ENCODE assay signal across 7 mouse cellular contexts in the genomic region with DNA sequence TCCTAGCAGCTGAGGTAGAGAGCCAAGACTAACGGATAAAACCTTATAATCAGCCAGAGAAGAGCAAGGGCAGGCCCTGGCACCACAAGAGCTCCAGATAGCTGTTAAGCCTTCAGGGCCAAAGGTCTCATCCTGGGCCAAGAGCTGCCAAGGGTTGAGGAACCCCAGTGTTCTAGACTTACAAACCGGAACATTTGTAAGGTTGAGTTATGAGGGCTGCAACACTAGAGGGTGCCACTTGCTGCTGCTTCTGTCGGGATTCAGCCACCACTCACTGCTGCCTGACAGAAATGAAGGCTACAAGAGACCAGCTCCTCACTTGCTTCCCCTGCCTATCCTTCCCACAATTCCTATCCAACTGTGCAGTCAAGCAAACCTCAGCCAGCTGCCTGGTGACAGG. TPM values are rescaled to one million over a fixed set of nuclear protein-coding genes. Genes with fewer than 3 reads are reported as not detected.
DNase-seq lines count a peak whose midpoint lies in the region; ATAC-seq lines count a peak whose summit lies in the region.

No protein-coding gene starts in this region.

- intact Hi-C loops in gastrocnemius, postnatal 14 days (cut with DNase I; ENCODE audit: low total_unique reads) = no loop called here

- H3K27me3 ChIP-seq in stomach, embryonic 16.5 days (ENCODE audit: control insufficient read depth, insufficient read depth, low read length) = no peaks in the 10 kb centered on the region

- H3K9ac ChIP-seq in stomach, embryonic 16.5 days (ENCODE audit: low read length) = no peak overlapping the region

- H3K27ac ChIP-seq in stomach, embryonic 16.5 days (ENCODE audit: low read length) = peak overlapping the region; percentile 56; the same call in 1 of the 2 replicates

- peaks cover 21% of the 10 kb centered on the region for H3K4me1 ChIP-seq in stomach, embryonic 16.5 days (ENCODE audit: control insufficient read depth, insufficient read depth, low read length)

- H3K4me3 ChIP-seq in stomach, embryonic 16.5 days (replicated peaks; ENCODE audit: low read length) = no peak overlapping the region

- H3K4me2 ChIP-seq in stomach, embryonic 16.5 days (ENCODE audit: low read depth, low read length) = no peak overlapping the region

- no peaks in the 10 kb centered on the region for H3K36me3 ChIP-seq in stomach, embryonic 16.5 days (ENCODE audit: control insufficient read depth, insufficient read depth, low read length)

- DNase-seq in A20 (ENCODE audit: low read depth, low spot score) = peak; percentile 82
- DNase-seq in c-Kit-positive CD71-positive TER-119-negative erythroid progenitor cells, embryonic 14.5 days (ENCODE audit: low read depth) = peak; percentile 44
- peak; percentile 43 for DNase-seq in gastrocnemius, postnatal 14 days
- DNase-seq in layer of hippocampus, postnatal 14 days (ENCODE audit: low spot score in 2 of 2) = peak; percentile 41 to 57
- peak; percentile 54 to 62 for DNase-seq in lung, postnatal 4 days

- no peaks in the 10 kb centered on the region for H3K9me3 ChIP-seq in stomach, embryonic 16.5 days (replicated peaks; ENCODE audit: control insufficient read depth, low read length)

- 36% methylated on average over 3 of the region's 3 CpGs for WGBS in stomach, embryonic 16.5 days

- ATAC-seq in CD4-positive, CD25-positive, alpha-beta regulatory T cell, adult 4 months = peak; percentile 15
- ATAC-seq in stomach, embryonic 16.5 days (ENCODE audit: insufficient read depth, low FRiP score) = no peak

RNA-seq across cellular contexts. Expression of a gene that starts 1.3 kb away (rescaled TPM):
- 10 to 100 TPM; 69.7 to 85.3 TPM for polyA plus RNA-seq in CD4-positive, CD25-positive, alpha-beta regulatory T cell, adult 4 months (2017; shearing (Covaris generic))
- 100 to 1,000 TPM; 124 TPM for total RNA-seq in gastrocnemius, postnatal 14 days (2021)
- 10 to 100 TPM; 37.2 to 41.0 TPM for total RNA-seq in layer of hippocampus, postnatal 14 days (2021)
- polyA plus RNA-seq in stomach, embryonic 16.5 days (2015; fragmentation: Nextera tagmentation; extraction: Ambion mirVana) = 188 and 210 TPM in 2 replicates
